Mouse (Mus musculus) ES-E14 (cell line): ENCODE results near the gene Lsg1.

Experiments
- HCFC1 ChIP-seq: IDR thresholded peaks from 2 replicates; pipeline ENCODE4 v1.6.1; 2012; ENCODE audit warnings: low read length, inconsistent platforms, borderline replicate concordance; ENCODE audit not compliant: insufficient read depth
- MAFK ChIP-seq: IDR thresholded peaks from 2 replicates; pipeline ENCODE4 v1.6.1; 2014; ENCODE audit warnings: mild to moderate bottlenecking, low read depth, low read length, inconsistent platforms; ENCODE audit not compliant: insufficient read depth

GRCm38 (mm10) chr16:30595356-30595755 is 8.0 kb upstream of the Lsg1 start:
- TF ChIP-seq HCFC1 = no peak
- no peak for TF ChIP-seq MAFK
